Mouse (Mus musculus) neural tube, embryonic 11.5 days (tissue): ENCODE measurements around the gene Snap25. TPM values are rescaled to one million over a fixed set of nuclear protein-coding genes. Genes with fewer than 3 reads are reported as not detected.
A peak's percentile ranks its signal among the peaks of the same experiment; 100 is the strongest.

ENCODE experiments used
- ATAC-seq: fragments of 200-750 bp; cut with Nextera tagmentation; 2 replicates; pipeline ENCODE4 v1.8.0; 2017; ENCODE audit warnings: moderate number of reproducible peaks, mild to moderate bottlenecking, moderate TSS enrichment, moderate library complexity; ENCODE audit not compliant: insufficient read depth, low FRiP score, low TSS enrichment
- DNase-seq: peaks from one replicate; pipeline ENCODE4 v3.0.0-alpha.2; 2015; ENCODE audit warnings: low spot score
- H3K27ac ChIP-seq: fragments of 300-500 bp; sonication (generic); 2 replicates; pipeline ENCODE4 v1.5.1; 2014; ENCODE audit warnings: low read depth, mild to moderate bottlenecking, low read length
- H3K27me3 ChIP-seq: fragments of 300-500 bp; sonication (generic); 2 replicates; pipeline ENCODE4 v1.6.1; 2014; ENCODE audit warnings: mild to moderate bottlenecking, low read length, mixed read lengths; ENCODE audit not compliant: control insufficient read depth, insufficient read depth
- H3K36me3 ChIP-seq: fragments of 300-500 bp; sonication (generic); 2 replicates; pipeline ENCODE4 v1.6.1; 2014; ENCODE audit warnings: mild to moderate bottlenecking, low read length, moderate library complexity, mixed read lengths; ENCODE audit not compliant: control insufficient read depth, insufficient read depth
- H3K4me1 ChIP-seq: fragments of 300-500 bp; sonication (generic); 2 replicates; pipeline ENCODE4 v1.6.1; 2014; ENCODE audit warnings: low read length, mixed read lengths; ENCODE audit not compliant: control insufficient read depth, insufficient read depth
- H3K4me2 ChIP-seq: fragments of 300-500 bp; sonication (generic); 2 replicates; pipeline ENCODE4 v1.6.1; 2014; ENCODE audit warnings: low read depth, mild to moderate bottlenecking, moderate library complexity
- H3K4me3 ChIP-seq: fragments of 300-500 bp; sonication (generic); 2 replicates; pipeline ENCODE4 v1.5.1; 2014; ENCODE audit warnings: low read depth, low read length
- H3K9ac ChIP-seq: fragments of 300-500 bp; sonication (generic); 2 replicates; pipeline ENCODE4 v1.6.1; 2014; ENCODE audit warnings: mild to moderate bottlenecking, low read length
- H3K9me3 ChIP-seq: fragments of 300-500 bp; sonication (generic); 2 replicates; pipeline ENCODE4 v1.6.1; 2016; ENCODE audit warnings: low read length; ENCODE audit not compliant: control insufficient read depth
- WGBS: fragments of 180-500 bp; shearing (Covaris S2); extraction: QIAGEN DNeasy Blood & Tissue Kit; methylation state at CpG from one replicate; pipeline ENCODE4 v1.1.7; 2014; 5-methylcytosine and 5-hydroxymethylcytosine counted together
- polyA plus RNA-seq: library from polyadenylated mRNA; unstranded; fragments of >200 nt; fragmentation: Nextera tagmentation; extraction: Ambion mirVana; gene quantifications from 2 replicates; pipeline ENCODE4 v1.2.1, GENCODE M21; 2014

Snap25 gene
- polyA plus RNA-seq = 65.9 and 69.6 TPM in 2 replicates

DNA sequence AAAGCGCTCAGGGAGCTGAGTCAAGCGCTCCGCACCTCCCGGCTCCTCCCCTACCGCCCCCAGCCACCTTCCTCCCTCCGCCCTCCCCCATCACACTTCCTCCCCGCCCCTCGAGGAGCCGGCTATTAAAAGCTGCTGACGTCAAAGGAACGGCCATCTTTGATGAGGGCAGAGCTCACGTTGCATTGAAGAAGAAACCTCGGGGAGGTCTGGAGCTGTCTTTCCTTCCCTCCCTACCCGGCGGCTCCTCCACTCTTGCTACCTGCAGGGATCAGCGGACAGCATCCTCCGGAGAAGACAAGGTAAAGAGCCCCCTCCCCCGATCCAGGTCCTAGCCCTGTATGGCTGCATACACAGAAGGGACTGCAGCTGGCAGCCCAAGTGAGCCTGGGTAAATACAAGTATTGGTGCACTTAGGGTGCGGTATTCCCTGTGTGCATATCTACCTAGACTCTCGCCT, at the start of gene Snap25:
Gene Snap25, plus strand, starts transcription at position 155 of the 460 bp plus-strand sequence.
- no peaks in the 10 kb centered on the region for H3K36me3 ChIP-seq
- ATAC-seq = peak; percentile 74
- H3K4me3 ChIP-seq = peak within 1 kb of the TSS; percentile 60
- H3K9ac ChIP-seq = peak within 1 kb of the TSS; percentile 51
- 0% methylated on average over 20 of the region's 20 CpGs for WGBS
- no peaks in the 10 kb centered on the region; the same call in 1 of the 2 replicates for H3K4me1 ChIP-seq
- peak; percentile 89 for DNase-seq
- H3K27ac ChIP-seq = peak within 1 kb of the TSS; percentile 75
- no peaks in the 10 kb centered on the region for H3K27me3 ChIP-seq
- H3K9me3 ChIP-seq = no peaks in the 10 kb centered on the region
- peak within 1 kb of the TSS; percentile 82 for H3K4me2 ChIP-seq

DNA sequence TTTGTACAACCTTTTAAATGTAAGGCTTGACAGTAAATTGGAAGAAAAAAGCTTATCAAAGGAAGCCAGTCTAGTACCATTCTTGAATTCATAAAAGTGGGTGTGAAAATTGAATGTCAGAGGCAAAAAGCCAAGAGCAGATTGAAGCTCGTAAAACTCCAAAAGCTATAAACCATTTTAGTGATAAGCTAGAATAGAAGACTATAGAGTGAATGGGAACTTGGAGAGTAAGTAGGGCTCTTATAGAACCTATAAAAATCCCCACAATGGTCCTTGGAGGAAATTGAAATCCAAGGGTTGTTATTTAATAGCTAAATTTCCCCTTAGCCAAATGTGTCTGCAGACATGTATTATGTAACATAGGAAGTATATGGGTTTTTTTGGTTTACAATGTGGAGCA, 46.3 kb upstream of the Snap25 start:
- H3K9me3 ChIP-seq = no peaks in the 10 kb centered on the region
- H3K36me3 ChIP-seq = no peaks in the 10 kb centered on the region
- no peaks in the 10 kb centered on the region for H3K27me3 ChIP-seq
- no peak overlapping the region for H3K4me3 ChIP-seq
- ATAC-seq (no peak), DNase-seq (no peak)
- no peak overlapping the region for H3K9ac ChIP-seq
- no peaks in the 10 kb centered on the region for H3K4me1 ChIP-seq
- 93% methylated on average over 1 of the region's 1 CpGs for WGBS
- no peak overlapping the region for H3K27ac ChIP-seq
- no peak overlapping the region for H3K4me2 ChIP-seq

DNA sequence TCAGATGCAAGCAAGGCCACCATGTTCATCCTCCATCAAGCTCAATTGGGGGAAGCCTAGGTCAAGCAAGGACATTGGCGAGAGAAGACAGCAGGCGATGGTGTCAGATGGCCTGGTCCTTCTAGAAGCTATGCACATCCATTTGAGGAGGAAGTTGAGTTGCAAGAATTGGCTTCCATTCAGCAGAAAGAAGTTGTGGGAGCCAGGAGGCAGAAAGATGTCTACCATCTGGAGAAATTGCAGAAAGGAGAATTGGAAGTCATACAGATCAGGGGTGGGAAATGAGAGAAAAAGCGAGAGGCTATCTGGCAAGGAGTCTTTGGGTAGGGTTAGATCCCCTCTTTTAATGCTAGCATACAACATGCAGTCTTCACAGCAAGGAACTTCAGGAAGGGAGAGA, 44.1 kb upstream of the Snap25 start:
- Histone ChIP-seq H3K27me3 (no peaks in the 10 kb centered on the region), H3K9me3 (no peaks in the 10 kb centered on the region), H3K4me3 (no peak overlapping the region), H3K4me2 (no peak overlapping the region), H3K36me3 (no peaks in the 10 kb centered on the region), H3K4me1 (no peaks in the 10 kb centered on the region), H3K27ac (no peak overlapping the region), H3K9ac (no peak overlapping the region)
- ATAC-seq (no peak), DNase-seq (no peak)
- 93% methylated on average over 3 of the region's 3 CpGs for WGBS

DNA sequence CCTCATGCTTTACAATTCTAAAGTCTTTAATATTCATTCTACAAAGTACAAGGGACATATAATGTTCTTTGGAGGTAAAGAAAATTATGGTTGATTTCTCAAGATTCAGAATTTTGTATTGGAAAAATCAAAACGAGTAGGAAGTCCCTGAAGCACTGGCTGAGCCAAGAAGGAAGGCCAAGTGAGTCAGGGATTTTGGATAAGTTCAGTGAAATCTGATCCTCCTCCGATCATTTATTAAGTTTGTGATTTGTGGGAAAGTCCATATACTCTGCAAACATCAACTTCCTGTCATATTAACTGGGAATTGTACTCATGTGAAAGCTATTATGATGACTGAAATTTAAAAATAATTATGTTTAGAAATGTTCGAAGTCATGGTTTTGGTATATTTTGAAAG, 43.6 kb upstream of the Snap25 start:
- no peak overlapping the region for H3K9ac ChIP-seq
- H3K4me3 ChIP-seq = no peak overlapping the region
- H3K27ac ChIP-seq = no peak overlapping the region
- H3K4me2 ChIP-seq = no peak overlapping the region
- no peaks in the 10 kb centered on the region for H3K27me3 ChIP-seq
- H3K36me3 ChIP-seq = no peaks in the 10 kb centered on the region
- no peaks in the 10 kb centered on the region for H3K9me3 ChIP-seq
- no peaks in the 10 kb centered on the region for H3K4me1 ChIP-seq
- ATAC-seq = no peak
- WGBS = 86% methylated on average over 3 of the region's 3 CpGs
- DNase-seq = no peak

DNA sequence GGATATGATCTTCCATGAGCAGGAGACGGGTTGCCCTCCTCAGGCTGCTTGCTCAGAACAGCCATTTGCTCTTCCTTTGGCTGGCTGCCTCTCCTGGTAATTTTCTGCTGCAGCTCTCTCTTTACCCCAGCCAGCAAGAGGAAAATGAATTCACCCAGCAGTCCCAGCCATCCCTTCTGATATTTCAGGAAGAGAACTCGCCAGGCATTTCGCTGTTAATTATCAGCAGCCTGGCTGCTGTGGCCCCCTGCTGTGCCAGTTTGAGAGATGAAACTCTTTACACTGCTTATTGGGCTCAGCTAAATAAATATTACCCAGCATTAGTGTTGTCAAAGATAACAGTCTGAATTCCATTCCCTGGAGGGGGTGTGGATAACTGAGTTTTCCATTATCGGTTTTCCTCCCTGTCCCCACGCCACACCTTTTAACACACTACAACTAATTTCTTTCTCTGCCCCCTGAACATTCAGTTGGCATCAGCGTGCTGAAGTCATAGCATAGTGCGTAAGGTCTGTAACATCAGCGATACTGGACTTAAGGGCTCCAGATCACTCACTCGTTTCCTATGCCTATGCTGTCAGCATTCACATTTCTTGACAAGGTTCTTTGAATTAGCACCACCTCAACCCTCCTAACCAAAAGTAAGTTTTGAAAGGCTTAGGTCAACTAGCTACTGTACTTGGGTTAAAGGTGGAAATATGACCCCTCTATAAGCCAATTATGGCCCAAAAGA, 42.5 kb upstream of the Snap25 start:
- Histone ChIP-seq H3K27me3 (no peaks in the 10 kb centered on the region), H3K9ac (no peak overlapping the region), H3K9me3 (no peaks in the 10 kb centered on the region), H3K36me3 (no peaks in the 10 kb centered on the region), H3K27ac (no peak overlapping the region), H3K4me2 (no peak overlapping the region), H3K4me3 (no peak overlapping the region), H3K4me1 (no peaks in the 10 kb centered on the region)
- peak; percentile 26 for DNase-seq
- ATAC-seq = no peak
- WGBS = 45% methylated on average over 9 of the region's 9 CpGs

DNA sequence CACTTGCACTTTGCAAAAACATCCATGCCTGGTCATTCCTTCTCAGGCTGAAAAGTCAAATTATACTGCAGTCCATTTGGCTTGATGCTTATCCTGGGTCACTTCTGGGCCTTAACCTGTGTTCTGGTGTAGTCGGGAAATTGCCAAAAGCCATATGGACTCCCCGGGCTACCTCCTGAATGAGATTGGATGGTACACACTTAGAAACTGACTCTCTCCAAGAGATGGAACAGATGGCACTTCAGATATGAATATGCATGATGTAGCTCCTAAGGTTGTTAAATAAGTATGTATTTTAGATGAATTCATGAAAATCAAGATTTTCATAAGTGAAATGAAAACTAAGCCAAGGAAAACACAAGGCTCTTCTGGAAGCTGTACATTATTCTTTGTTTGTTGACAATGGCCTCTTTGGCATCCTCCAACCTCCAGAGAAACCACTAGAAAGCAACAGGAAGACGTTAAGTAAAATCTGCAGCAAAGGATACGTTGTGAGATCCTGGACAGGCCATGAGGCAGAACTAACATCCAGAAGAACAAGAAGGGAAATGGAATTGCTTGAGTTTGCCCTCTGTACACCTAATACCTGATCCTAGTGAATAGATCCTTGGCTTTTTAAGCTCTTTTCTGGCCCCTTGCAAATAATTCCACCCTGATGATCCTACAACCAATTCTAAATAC, 39.0 kb upstream of the Snap25 start:
- no peaks in the 10 kb centered on the region for H3K27me3 ChIP-seq
- H3K9me3 ChIP-seq = no peaks in the 10 kb centered on the region
- ATAC-seq (no peak), DNase-seq (no peak)
- H3K27ac ChIP-seq = no peak overlapping the region
- WGBS = 73% methylated on average over 4 of the region's 4 CpGs
- H3K36me3 ChIP-seq = no peaks in the 10 kb centered on the region
- H3K9ac ChIP-seq = no peak overlapping the region
- peaks cover 4% of the 10 kb centered on the region; the same call in 1 of the 2 replicates for H3K4me1 ChIP-seq
- H3K4me2 ChIP-seq = no peak overlapping the region
- no peak overlapping the region for H3K4me3 ChIP-seq

DNA sequence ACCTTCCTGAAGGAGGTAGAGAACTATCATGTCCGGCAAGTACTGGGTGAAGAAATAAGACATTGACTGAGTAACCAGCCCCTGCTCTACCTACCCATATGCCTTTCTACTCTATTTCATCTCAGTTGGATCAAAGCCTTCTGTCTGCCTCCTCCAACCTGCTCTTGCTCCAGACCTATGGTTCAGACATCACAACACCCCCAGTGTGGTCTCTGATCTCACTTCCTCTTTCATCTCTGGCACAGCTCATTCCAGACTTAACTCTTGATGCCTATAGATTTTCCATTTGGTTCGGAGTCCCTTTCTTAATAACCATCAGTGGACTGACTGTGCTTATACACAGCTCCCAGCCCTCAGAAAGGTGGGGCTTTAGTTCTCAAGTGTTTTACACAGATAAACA, 37.1 kb upstream of the Snap25 start:
- WGBS = 88% methylated on average over 2 of the region's 2 CpGs
- ATAC-seq = no peak
- Histone ChIP-seq H3K4me1 (peaks cover 4% of the 10 kb centered on the region; the same call in 1 of the 2 replicates), H3K4me2 (no peak overlapping the region), H3K9me3 (no peaks in the 10 kb centered on the region), H3K9ac (no peak overlapping the region), H3K27me3 (no peaks in the 10 kb centered on the region), H3K27ac (no peak overlapping the region), H3K36me3 (no peaks in the 10 kb centered on the region), H3K4me3 (no peak overlapping the region)
- no peak for DNase-seq

DNA sequence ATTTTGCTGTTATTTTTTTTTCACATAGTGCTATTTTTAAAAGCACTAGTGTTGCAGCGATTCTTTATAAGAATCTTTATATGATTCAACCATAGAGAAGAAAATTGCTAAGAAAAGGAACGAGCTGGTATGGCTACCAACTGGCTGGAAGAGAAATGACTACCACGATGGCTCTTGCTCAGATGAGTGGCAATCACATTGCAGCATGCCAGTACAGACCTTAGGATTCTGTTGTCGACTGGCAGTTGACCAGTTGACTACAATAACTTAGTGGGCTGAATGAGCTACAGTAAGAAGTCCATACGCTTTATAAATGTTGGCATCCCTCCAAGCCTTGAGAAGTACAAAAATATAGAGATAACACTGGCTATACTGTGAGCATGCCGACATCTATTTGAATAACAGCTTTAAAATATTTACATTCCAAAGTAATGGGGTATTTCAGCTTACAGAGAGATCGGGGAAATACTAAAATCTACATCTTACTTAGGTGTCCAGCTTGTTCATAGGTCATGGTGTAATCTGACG, 36.3 kb upstream of the Snap25 start:
- no peak overlapping the region for H3K9ac ChIP-seq
- no peaks in the 10 kb centered on the region for H3K9me3 ChIP-seq
- no peak overlapping the region for H3K27ac ChIP-seq
- ATAC-seq (no peak), DNase-seq (no peak)
- no peaks in the 10 kb centered on the region for H3K27me3 ChIP-seq
- 80% methylated on average over 8 of the region's 8 CpGs for WGBS
- H3K4me1 ChIP-seq = peaks cover 4% of the 10 kb centered on the region; the same call in 1 of the 2 replicates
- H3K36me3 ChIP-seq = no peaks in the 10 kb centered on the region
- H3K4me2 ChIP-seq = no peak overlapping the region
- H3K4me3 ChIP-seq = no peak overlapping the region
